Mouse (Mus musculus) intestine, embryonic 14.5 days (tissue): ENCODE results near the gene Pex19. TPM values are rescaled to one million over a fixed set of nuclear protein-coding genes. Genes with fewer than 3 reads are reported as not detected.
A peak's percentile ranks its signal among the peaks of the same experiment; 100 is the strongest.

Experiments
- ATAC-seq: fragments of 200-750 bp; cut with Nextera tagmentation; replicated peaks from 2 replicates; pipeline ENCODE4 v1.8.0; 2017; ENCODE audit warnings: low read depth, moderate number of reproducible peaks, moderate TSS enrichment, moderate library complexity; ENCODE audit not compliant: low FRiP score, low TSS enrichment
- DNase-seq: peaks from one replicate; pipeline ENCODE4 v3.0.0-alpha.2; 2018; ENCODE audit warnings: low spot score
- H3K27ac ChIP-seq: fragments of 300-500 bp; sonication (generic); 2 replicates; pipeline ENCODE4 v1.5.1; 2014; ENCODE audit warnings: low read depth, mild to moderate bottlenecking, control low read depth
- H3K27me3 ChIP-seq: fragments of 300-500 bp; sonication (generic); replicated peaks from 2 replicates; pipeline ENCODE4 v1.6.1; 2014; ENCODE audit warnings: low read length, control low read depth; ENCODE audit not compliant: control insufficient read depth, insufficient read depth
- H3K36me3 ChIP-seq: fragments of 300-500 bp; sonication (generic); 2 replicates; pipeline ENCODE4 v1.6.1; 2014; ENCODE audit warnings: low read length, control low read depth; ENCODE audit not compliant: control insufficient read depth, insufficient read depth
- H3K4me1 ChIP-seq: fragments of 300-500 bp; sonication (generic); replicated peaks from 2 replicates; pipeline ENCODE4 v1.6.1; 2014; ENCODE audit warnings: low read length, control low read depth, mixed read lengths; ENCODE audit not compliant: control insufficient read depth, insufficient read depth
- H3K4me2 ChIP-seq: fragments of 300-500 bp; sonication (generic); 2 replicates; pipeline ENCODE4 v1.6.1; 2014; ENCODE audit warnings: low read length
- H3K4me3 ChIP-seq: fragments of 300-500 bp; sonication (generic); 2 replicates; pipeline ENCODE4 v1.5.1; 2014; ENCODE audit warnings: low read depth, low read length, control low read depth, mixed read lengths
- H3K9ac ChIP-seq: fragments of 300-500 bp; sonication (generic); 2 replicates; pipeline ENCODE4 v1.6.1; 2014; ENCODE audit warnings: mild to moderate bottlenecking, low read length
- H3K9me3 ChIP-seq: fragments of 300-500 bp; sonication (generic); 2 replicates; pipeline ENCODE4 v1.6.1; 2016; ENCODE audit warnings: low read length, control low read depth; ENCODE audit not compliant: control insufficient read depth
- WGBS: fragments of 180-500 bp; shearing (Covaris S2); extraction: QIAGEN DNeasy Blood & Tissue Kit; methylation state at CpG from one replicate; pipeline ENCODE4 v1.1.7; 2014; 5-methylcytosine and 5-hydroxymethylcytosine counted together
- polyA plus RNA-seq: library from polyadenylated mRNA; unstranded; fragments of >200 nt; fragmentation: Nextera tagmentation; extraction: Ambion mirVana; gene quantifications from 2 replicates; pipeline ENCODE4 v1.2.1, GENCODE M21; 2014

The Pex19 gene
- polyA plus RNA-seq, 1 experiment from 2014 or later: 140 TPM

GRCm38 (mm10) chr1:172143570-172143969 lies 17.0 kb downstream of the Pex19 start:
- Histone ChIP-seq H3K36me3 (no peaks in the 10 kb centered on the region), H3K9ac (no peak overlapping the region), H3K4me3 (no peak overlapping the region), H3K9me3 (no peaks in the 10 kb centered on the region), H3K4me1 (0 out of 2 replicates have a peak, but pooled peaks cover 3% of the 10 kb centered on the region), H3K27me3 (no peaks in the 10 kb centered on the region), H3K27ac (no peak overlapping the region), H3K4me2 (no peak overlapping the region)
- 21% methylated on average over 1 of the region's 1 CpGs for WGBS
- DNase-seq: no peak
- ATAC-seq: no peak

DNA sequence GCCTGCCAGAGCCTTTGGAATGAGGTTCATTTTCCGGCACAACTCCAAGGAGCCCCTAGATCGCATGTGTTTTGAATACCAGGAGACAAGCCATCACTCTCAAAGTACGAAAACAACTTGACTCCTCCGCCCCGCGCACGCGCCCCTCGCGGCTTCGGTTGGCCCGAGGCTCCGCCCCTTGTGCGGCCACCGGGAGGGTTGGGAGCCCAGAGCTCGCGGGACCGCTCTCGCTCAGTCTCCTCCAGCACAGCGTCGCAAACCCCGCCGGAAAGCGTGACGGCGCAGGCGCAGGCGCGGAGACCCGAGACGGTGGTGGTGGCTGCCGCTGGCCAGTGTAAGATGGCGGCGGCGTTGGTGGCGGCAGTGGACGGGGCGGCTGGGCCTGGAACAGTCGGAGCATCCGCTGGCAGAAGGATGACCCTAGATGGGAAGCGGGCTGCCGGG lies 21.3 kb downstream of the Pex19 start, which contains the start of gene Dcaf8:
TSS of gene Dcaf8 (plus strand) at position 250 of the 444 bp plus-strand sequence.
- peak within 1 kb of the TSS; percentile 95 for H3K4me3 ChIP-seq
- peak within 1 kb of the TSS; percentile 98 for H3K27ac ChIP-seq
- H3K9me3 ChIP-seq: no peaks in the 10 kb centered on the region
- peak; percentile 93 for DNase-seq
- peak within 1 kb of the TSS; percentile 74 for H3K4me2 ChIP-seq
- peaks cover 12% of the 10 kb centered on the region; the same call in 1 of the 2 replicates for H3K4me1 ChIP-seq
- ATAC-seq: peak; percentile 99
- peak within 1 kb of the TSS; percentile 100 for H3K9ac ChIP-seq
- no peaks in the 10 kb centered on the region for H3K27me3 ChIP-seq
- peaks cover 27% of the 10 kb centered on the region for H3K36me3 ChIP-seq
- under 1% methylated on average over 31 of the region's 42 CpGs for WGBS

GRCm38 (mm10) chr1:172148279-172148954 lies 21.9 kb downstream of the Pex19 start:
- ATAC-seq: peak; percentile 68
- Histone ChIP-seq H3K4me3 (peak overlapping the region; percentile 95), H3K36me3 (peaks cover 33% of the 10 kb centered on the region), H3K4me2 (peak overlapping the region; percentile 74), H3K9me3 (no peaks in the 10 kb centered on the region), H3K9ac (peak overlapping the region; percentile 100), H3K27ac (peak overlapping the region; percentile 98), H3K27me3 (no peaks in the 10 kb centered on the region), H3K4me1 (peaks cover 12% of the 10 kb centered on the region; the same call in 1 of the 2 replicates)
- DNase-seq: peak; percentile 85
- under 1% methylated on average over 40 of the region's 40 CpGs for WGBS

GRCm38 (mm10) chr1:172148955-172149815 lies 22.6 kb downstream of the Pex19 start:
- ATAC-seq (no peak), DNase-seq (peak; percentile 60)
- Histone ChIP-seq H3K9ac (peak overlapping the region; percentile 100), H3K27ac (peak overlapping the region; percentile 98), H3K9me3 (no peaks in the 10 kb centered on the region), H3K36me3 (peaks cover 40% of the 10 kb centered on the region), H3K27me3 (no peaks in the 10 kb centered on the region), H3K4me1 (peaks cover 12% of the 10 kb centered on the region; the same call in 1 of the 2 replicates), H3K4me2 (peak overlapping the region; percentile 74), H3K4me3 (peak overlapping the region; percentile 95)
- 6% methylated on average over 19 of the region's 19 CpGs for WGBS

GRCm38 (mm10) chr1:172154536-172154935 lies 28.0 kb downstream of the Pex19 start:
- no peak overlapping the region for H3K4me3 ChIP-seq
- H3K9ac ChIP-seq: no peak overlapping the region
- H3K27ac ChIP-seq: no peak overlapping the region
- peaks cover 10% of the 10 kb centered on the region for H3K4me1 ChIP-seq
- ATAC-seq (no peak; the same call in 1 of the 2 replicates), DNase-seq (no peak)
- H3K36me3 ChIP-seq: peaks cover 67% of the 10 kb centered on the region
- H3K27me3 ChIP-seq: no peaks in the 10 kb centered on the region
- H3K4me2 ChIP-seq: no peak overlapping the region
- 86% methylated on average over 3 of the region's 3 CpGs for WGBS
- no peaks in the 10 kb centered on the region for H3K9me3 ChIP-seq

DNA sequence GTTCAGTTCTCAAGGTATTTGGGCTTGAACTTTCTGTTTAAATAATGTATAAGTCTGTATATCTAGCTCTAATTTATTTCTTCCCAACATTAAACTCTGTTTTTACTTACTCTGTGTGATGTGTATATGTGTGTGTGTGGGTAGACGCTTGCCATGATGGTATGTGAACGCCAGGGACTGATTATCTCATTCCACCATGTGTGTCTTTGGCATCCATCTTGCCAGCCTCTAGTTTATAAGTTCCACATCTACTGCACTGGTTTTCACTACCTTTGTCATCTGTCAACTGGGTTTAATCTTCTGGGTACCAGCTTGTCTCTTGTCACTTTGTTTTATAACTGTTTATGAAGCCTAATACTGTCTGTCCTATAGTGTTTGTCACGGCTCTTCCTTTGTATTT lies 29.0 kb downstream of the Pex19 start:
- Histone ChIP-seq H3K36me3 (peaks cover 63% of the 10 kb centered on the region), H3K9ac (no peak overlapping the region), H3K27ac (no peak overlapping the region), H3K4me1 (peaks cover 7% of the 10 kb centered on the region), H3K4me2 (no peak overlapping the region), H3K4me3 (no peak overlapping the region), H3K27me3 (no peaks in the 10 kb centered on the region), H3K9me3 (no peaks in the 10 kb centered on the region)
- WGBS: 86% methylated on average over 3 of the region's 3 CpGs
- DNase-seq (no peak), ATAC-seq (no peak)

GRCm38 (mm10) chr1:172159970-172160369 lies 33.4 kb downstream of the Pex19 start:
- 16% methylated on average over 4 of the region's 4 CpGs for WGBS
- no peak for ATAC-seq

DNA sequence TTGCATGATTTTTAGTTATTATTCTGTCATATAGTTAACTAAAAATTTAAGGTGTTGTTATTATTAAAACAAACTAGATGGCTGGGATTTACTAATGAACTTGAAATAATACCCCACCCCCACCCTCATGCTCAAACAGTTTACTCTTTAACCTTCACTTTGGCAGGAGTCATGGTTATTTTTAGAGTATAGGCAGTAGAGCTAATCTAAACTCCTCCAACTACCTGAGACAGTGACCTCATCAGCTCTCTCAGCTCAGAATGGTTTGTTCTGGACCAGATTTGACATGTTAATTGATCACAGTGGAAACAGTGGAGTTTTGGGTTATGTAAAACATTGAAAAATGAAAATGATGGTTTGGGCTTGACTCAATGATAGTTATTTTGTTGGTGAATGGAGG lies 34.0 kb downstream of the Pex19 start:
- Histone ChIP-seq H3K9me3 (no peaks in the 10 kb centered on the region), H3K36me3 (peaks cover 22% of the 10 kb centered on the region), H3K4me1 (peaks cover 3% of the 10 kb centered on the region), H3K4me3 (no peak overlapping the region), H3K27ac (no peak overlapping the region), H3K27me3 (no peaks in the 10 kb centered on the region), H3K9ac (no peak overlapping the region), H3K4me2 (0 out of 2 replicates have a peak overlapping the region, but pooled peaks have one; percentile 7)
- DNase-seq (no peak), ATAC-seq (no peak)

More at GRCm38 (mm10) chr1:172159970-172160369, 33.4 kb downstream of the Pex19 start:
- no peaks in the 10 kb centered on the region for H3K27me3 ChIP-seq
- peaks cover 22% of the 10 kb centered on the region for H3K36me3 ChIP-seq
- peaks cover 3% of the 10 kb centered on the region for H3K4me1 ChIP-seq
- no peak overlapping the region for H3K27ac ChIP-seq
- DNase-seq: no peak
- H3K4me3 ChIP-seq: no peak overlapping the region
- H3K4me2 ChIP-seq: 0 out of 2 replicates have a peak overlapping the region, but pooled peaks have one; percentile 7
- H3K9ac ChIP-seq: no peak overlapping the region
- H3K9me3 ChIP-seq: no peaks in the 10 kb centered on the region
